Mouse (Mus musculus) skeletal muscle tissue, adult 2 months (tissue): ENCODE measurements around the gene Rbbp9.
"Not testable (repeated sequence)": the region's sequence is repeated elsewhere in the genome, so short reads cannot be mapped to it uniquely, and the experiment has no call there.

Source experiments
- DNase-seq: peaks from one replicate; pipeline ENCODE4 v3.0.0-alpha.2; 2012; ENCODE audit warnings: low read depth, low spot score

The Rbbp9 gene

DNA sequence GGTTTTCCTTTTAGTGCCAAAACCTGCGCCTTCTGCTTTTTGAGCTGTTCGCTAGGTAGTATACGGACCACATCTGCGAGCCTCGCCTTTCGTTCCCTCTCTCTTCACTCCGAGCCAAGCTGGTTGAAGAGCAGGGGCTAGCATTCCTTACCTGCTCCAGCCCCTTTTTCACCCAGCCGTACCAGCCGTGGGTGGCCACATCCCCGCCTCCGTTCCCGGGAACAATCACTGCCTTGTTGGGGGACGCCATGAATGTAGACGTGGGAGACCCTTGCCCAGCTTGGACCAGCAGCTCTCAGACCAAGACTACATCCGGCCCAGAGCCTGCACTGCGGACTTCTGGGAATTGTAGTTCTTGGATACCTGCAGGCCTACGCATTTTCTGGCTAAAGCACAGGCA, at the start of gene Rbbp9:
TSS of gene Rbbp9 (minus strand) at position 341 of the 400 bp plus-strand sequence.
- peak; percentile 32 for DNase-seq

- peak; percentile 76 for DNase-seq
Measured at GRCm38 (mm10) chr2:144599831-144600687, 49.4 kb upstream of the Rbbp9 start, which contains the start of gene Dtd1. Gene Dtd1 (plus strand): TSS chr2:144599897.

- no peak for DNase-seq
Measured at GRCm38 (mm10) chr2:144598006-144598405, 47.3 kb upstream of the Rbbp9 start.

- DNase-seq, result peak; percentile 70
Measured at GRCm38 (mm10) chr2:144593951-144594651, 43.4 kb upstream of the Rbbp9 start, which contains the start of gene Smim26. Gene Smim26 (plus strand): TSS chr2:144594054.

GRCm38 (mm10) chr2:144593036-144593435, 42.4 kb upstream of the Rbbp9 start:
- not testable (repeated sequence) for DNase-seq

DNA sequence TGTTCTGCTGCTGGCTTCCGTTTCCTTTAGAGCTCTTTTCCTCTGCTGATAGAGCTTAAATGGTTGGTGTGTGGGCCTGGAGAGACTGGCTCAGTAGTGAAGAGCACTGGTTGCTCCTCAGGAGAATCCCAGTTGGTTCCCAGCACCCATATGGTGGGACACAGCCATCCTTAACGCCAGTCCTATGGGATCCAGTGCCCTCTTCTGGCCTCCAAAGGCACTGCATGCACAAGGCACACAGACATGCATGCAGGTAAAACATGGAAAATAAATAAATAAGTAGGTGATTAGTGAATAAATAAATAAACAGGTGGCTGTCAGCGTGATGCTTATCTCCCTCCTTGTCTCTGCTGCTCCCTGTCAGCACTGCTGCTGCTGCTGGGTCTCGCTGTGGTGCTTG, 38.1 kb upstream of the Rbbp9 start:
- no peak for DNase-seq

DNA sequence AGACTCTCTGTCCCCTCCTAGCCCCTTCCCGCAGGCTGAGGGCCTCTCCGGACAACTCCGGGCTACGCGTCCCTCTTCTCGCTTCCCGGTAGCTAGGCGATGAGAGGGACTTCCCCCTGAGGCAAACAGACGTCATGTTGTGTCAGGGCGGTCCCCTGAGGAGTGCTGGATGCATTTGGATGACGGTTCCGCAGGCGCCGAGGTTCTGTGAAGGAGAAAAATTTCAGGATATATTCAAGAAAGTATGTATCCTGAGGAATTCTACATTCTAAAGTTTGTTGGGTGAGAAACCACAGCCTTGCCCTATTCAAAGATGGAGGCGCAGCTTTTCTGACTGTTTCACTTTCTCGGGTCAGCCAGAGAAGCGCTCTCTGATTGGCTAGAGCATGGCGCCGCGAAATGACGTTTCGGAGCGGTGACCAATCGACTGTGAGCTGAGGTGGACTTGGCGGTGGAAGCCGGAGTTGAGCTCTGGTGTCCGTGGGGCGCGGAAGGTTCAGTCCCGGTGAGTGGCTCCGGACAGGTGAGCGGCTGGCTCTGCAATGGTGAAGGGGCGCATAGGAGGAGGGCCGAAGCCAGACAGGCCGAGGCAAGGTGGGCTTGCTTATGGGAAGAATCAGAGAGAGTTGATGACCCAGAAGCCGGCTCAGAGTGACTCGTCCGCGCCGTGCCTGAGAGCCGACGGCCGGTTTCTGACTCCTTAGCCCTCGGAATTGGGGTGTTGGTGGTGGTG, 5.3 kb upstream of the Rbbp9 start, which contains the start of gene Sec23b:
TSS of gene Sec23b (plus strand) at position 410 of the 733 bp plus-strand sequence.
- DNase-seq, result peak; percentile 93

DNA sequence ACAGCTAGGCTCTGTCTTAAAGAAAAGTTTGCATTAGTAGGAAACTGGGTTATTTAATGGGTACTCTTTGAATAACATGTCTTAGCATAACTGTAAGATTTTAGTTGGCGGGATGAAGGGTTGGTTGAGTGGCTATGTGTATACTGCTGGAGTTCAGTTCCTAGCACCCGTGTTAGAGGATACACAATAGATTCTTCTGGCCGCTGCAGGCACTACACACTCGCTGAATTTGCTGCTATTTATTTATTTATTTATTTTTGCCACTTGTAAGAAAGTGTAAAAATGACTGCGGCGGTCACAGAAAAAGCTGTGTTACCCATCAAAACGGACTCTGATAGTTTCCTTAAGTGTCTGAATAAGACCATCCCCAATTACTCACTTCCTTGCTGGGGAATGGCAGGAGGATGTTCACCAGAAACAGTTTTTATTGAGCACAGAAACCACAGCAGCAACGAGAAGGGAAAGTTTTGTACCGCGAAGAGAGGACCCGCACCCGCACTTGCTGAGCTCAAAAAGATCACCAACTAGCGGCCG, 4.7 kb upstream of the Rbbp9 start:
- peak; percentile 7 for DNase-seq

DNA sequence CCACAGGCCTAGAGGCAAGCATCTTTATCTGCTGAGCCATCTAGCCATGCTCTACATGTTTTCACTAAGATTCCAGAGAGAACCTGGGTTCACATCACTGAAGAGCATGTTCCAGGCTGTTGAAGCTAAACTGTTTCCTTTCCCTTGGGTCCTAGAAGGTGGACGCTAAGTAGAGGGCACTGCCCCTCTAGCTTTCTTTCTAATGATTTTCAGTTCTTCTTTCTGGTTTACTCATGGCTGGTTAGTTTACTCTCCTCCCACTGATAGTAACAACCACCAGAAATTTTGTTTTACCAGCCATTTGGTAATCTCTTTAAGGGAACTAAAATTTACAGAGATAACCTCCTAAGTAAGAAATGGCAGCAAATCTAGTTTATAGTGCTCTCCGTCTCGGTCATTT, 3.2 kb upstream of the Rbbp9 start:
- no peak for DNase-seq

DNA sequence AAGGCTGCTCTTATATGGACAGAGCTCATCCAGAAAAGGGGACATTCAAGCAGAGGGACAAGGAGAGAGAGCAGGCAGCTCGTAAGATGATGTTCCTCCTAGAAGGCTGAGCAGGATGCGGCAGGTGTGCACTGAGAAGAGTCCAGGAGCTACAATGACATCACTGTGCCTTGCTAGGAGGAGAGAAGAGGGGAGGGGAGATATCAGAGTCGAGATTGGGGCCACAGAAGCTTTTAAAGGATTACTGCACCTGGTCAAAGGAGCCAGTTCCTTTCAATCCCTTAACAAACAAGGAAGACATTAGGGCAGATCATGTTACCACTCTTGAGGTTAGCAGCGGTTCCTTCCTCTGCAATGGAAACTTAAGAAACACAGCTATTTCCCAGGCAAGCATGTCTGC, 3.1 kb downstream of the Rbbp9 start:
- no peak for DNase-seq

GRCm38 (mm10) chr2:144545481-144545880, 5.2 kb downstream of the Rbbp9 start:
- no peak for DNase-seq

GRCm38 (mm10) chr2:144545061-144545460, 5.6 kb downstream of the Rbbp9 start:
- DNase-seq, result no peak

- no peak for DNase-seq
Measured at GRCm38 (mm10) chr2:144544630-144545029, 6.0 kb downstream of the Rbbp9 start.

DNA sequence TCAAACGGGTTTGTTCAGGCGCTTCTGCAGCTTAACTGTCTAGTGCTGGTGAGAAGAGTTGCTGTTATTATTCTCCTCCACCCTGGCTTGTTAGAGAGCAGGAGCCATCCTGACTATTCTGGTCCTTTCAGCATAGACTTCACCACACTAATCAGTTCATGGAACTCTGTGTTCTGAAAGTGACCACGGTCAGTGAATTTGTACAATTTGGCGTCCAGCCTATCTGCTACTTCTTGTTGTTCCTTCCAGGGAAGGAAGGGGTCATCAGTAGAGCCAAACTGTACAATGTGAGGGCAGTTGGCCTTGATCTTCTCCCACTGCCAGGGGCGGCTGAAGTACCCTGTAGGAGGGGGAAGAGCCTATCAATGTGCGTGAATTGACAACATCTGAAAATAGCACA, 7.0 kb downstream of the Rbbp9 start:
- DNase-seq, result no peak

DNA sequence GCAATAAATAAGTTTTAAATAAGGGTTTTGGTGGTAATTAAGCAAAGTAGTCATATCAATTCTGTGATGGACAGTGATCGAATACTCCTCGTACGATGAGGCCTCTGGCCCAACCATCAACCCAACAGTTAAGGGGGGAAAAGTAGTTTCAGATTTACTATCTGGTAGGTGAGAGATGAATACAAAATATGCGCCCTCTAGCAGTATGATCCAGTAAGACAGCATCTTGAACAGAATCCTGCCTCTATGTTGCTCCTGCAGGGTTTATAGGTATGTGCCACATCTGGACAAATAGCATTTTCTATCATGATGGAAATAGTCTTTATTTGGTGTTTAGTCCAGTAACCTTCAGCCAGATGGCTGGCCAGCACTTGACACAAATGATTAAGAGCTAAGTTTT, 9.4 kb downstream of the Rbbp9 start:
- no peak for DNase-seq

DNA sequence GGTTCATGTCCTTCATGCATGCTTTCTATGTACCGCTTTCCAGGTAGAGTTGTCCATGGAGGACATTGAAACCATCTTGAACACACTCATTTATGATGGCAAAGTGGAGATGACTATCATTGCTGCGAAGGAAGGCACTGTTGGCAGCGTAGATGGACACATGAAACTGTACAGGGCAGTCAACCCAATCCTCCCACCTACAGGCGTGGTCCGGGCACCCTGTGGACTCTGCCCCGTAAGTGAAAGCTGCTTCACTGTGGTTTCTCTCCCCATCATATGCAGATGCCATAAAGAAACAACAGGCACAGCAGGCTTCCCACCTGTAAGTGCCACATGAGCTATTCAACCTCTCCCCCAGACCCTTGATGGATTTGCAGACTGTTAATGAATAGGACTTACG, 13.5 kb downstream of the Rbbp9 start:
- no peak for DNase-seq

- no peak for DNase-seq
Measured at GRCm38 (mm10) chr2:144527821-144528174, 22.9 kb downstream of the Rbbp9 start.

DNA sequence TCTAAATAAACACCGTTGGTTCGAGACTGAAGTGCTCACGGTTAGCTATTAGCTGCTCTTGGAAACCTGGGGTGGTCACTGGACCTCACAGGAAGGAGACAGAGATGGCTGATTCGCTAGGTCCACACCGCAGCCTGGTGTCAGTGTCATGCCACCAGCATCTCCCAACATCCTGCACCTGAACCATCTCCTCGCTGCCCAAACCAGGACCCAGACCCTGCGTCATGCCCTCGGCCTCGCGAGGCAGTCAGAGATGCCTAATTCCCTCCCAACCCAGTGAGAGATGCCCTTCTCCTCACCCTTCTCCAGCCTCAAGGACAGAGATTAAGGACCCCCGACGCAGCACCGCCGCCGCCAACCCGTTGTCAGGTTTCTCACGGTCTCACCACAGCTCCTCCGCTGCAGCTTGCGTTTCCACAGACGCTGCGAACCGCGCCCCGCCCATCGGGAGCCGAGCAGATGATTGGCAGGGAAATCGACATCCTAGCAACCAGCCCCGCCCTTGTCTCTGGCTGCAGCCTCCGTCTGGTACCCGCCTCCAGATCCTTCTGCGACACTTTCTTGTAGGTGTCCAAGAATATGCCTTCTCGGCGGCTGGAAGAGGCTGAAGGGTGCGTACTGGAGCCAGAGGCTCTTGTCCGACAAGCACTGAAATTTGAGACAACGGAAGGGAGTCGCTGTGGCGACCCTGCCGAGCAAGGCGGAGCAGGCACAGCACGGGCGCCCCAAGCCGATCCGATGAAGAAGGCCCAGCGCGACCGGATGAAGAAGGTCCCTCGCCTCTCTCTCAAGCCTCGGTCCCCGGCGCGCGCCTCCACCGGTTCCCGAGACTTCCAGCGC, 23.5 kb downstream of the Rbbp9 start, which contains the start of the genes Dzank1 and Polr3f:
TSS of gene Dzank1 (minus strand) at position 434 of the 840 bp plus-strand sequence.
TSS of gene Polr3f (plus strand) at position 738 of the 840 bp plus-strand sequence.
- peak; percentile 92 for DNase-seq

GRCm38 (mm10) chr2:144525856-144526255, 24.8 kb downstream of the Rbbp9 start:
- DNase-seq, result no peak

DNA sequence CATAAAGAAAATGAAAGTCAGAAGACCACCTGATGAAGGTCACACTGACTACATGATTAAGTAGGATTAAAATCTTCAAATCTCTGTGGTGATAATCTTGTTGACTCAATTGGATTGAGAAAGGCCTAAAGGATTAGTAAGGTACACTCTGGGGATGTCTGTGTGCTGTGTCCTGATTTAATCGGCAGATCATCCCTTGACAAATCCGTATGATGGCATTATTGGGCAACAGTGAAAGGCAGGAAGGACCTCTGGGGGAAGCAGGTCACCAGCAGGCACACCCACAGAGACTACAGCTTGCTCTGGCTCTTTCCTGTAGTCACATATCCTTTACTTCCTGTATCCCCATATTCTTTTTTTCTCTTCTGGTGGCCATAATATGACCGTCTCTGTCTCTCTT, 30.9 kb downstream of the Rbbp9 start:
- DNase-seq, result no peak

DNA sequence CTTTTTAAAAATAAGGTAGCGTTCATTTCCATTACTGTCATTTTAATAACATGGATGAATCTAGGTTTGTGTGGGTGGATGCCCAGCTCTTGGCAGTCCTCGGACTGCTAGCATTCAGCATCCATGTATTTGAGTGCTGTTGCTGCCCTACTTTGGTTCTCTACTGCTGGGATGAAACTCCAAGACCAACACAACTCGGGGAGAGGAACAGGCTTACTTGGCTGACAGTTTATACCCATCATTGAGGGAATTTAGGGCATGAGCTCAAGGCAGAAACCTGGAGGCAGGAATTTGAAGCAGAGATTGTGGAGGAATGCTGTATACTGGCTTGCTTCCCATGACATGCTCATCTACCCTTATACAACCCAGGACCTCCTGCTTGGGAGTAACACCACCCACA, 36.0 kb downstream of the Rbbp9 start:
- DNase-seq, result no peak
